8 mouse cellular contexts compared by ENCODE assay signal in genomic region chr10:81349961-81350350, GRCm38 (mm10). TPM values are rescaled to one million over a fixed set of nuclear protein-coding genes. Genes with fewer than 3 reads are reported as not detected.
DNase-seq lines count a peak whose midpoint lies in the region; ATAC-seq and TF ChIP-seq lines count a peak whose summit lies in the region.

No protein-coding gene starts in this region.

- no peak for TF ChIP-seq CTCF in E14TG2a.4 (conservative IDR thresholded peaks at IDR 0.05; ENCODE audit: low read length)

- DNase-seq in heart, postnatal 25 days (ENCODE audit: low spot score): no peak
- DNase-seq in forebrain, embryonic 14.5 days (ENCODE audit: low spot score): no peak
- no peak for DNase-seq in adrenal gland, adult (ENCODE audit: inconsistent age in 2 of 2, low spot score in 1 of 2)
- no peak for DNase-seq in adrenal gland, postnatal 10 days
- DNase-seq in right cerebral cortex, postnatal 25 days: no peak

- H3K9me3 ChIP-seq in heart, embryonic 13.5 days: no peaks in the 10 kb centered on the region
- no peaks in the 10 kb centered on the region for H3K9me3 ChIP-seq in E14TG2a.4 (ENCODE audit: low read length)
- no peaks in the 10 kb centered on the region for H3K9me3 ChIP-seq in forebrain, embryonic 14.5 days (replicated peaks; ENCODE audit: control insufficient read depth, low read length)
- H3K9me3 ChIP-seq in liver, embryonic 15.5 days (replicated peaks): no peaks in the 10 kb centered on the region

- peak overlapping the region; percentile 97 for H3K9ac ChIP-seq in heart, embryonic 13.5 days
- H3K9ac ChIP-seq in forebrain, embryonic 14.5 days (ENCODE audit: low read length): peak overlapping the region; percentile 79
- peak overlapping the region; percentile 96 for H3K9ac ChIP-seq in liver, embryonic 15.5 days

- H3K4me3 ChIP-seq in heart, embryonic 13.5 days: peak overlapping the region; percentile 86
- H3K4me3 ChIP-seq in E14TG2a.4 (replicated peaks; ENCODE audit: low read length): peak overlapping the region; percentile 97
- H3K4me3 ChIP-seq in forebrain, embryonic 14.5 days (ENCODE audit: low read depth, low read length): peak overlapping the region; percentile 72
- peak overlapping the region; percentile 90 for H3K4me3 ChIP-seq in liver, embryonic 15.5 days (replicated peaks)

- peaks cover 11% of the 10 kb centered on the region for H3K27me3 ChIP-seq in heart, embryonic 13.5 days (replicated peaks)
- H3K27me3 ChIP-seq in E14TG2a.4 (ENCODE audit: insufficient read depth, low read length): peaks cover 7% of the 10 kb centered on the region
- peaks cover 3% of the 10 kb centered on the region; the same call in 1 of the 2 replicates for H3K27me3 ChIP-seq in forebrain, embryonic 14.5 days (replicated peaks; ENCODE audit: control insufficient read depth, insufficient read depth, low read length)
- H3K27me3 ChIP-seq in liver, embryonic 15.5 days: peaks cover 16% of the 10 kb centered on the region

- peaks cover 34% of the 10 kb centered on the region for H3K36me3 ChIP-seq in heart, embryonic 13.5 days
- peaks cover 29% of the 10 kb centered on the region for H3K36me3 ChIP-seq in E14TG2a.4 (ENCODE audit: insufficient read depth, low read length)
- peaks cover 10% of the 10 kb centered on the region for H3K36me3 ChIP-seq in forebrain, embryonic 14.5 days (ENCODE audit: control insufficient read depth, insufficient read depth, low read length)
- peaks cover 25% of the 10 kb centered on the region for H3K36me3 ChIP-seq in liver, embryonic 15.5 days (replicated peaks)

- no peak for ATAC-seq in heart, embryonic 13.5 days (ENCODE audit: extremely low read depth, insufficient number of reproducible peaks, low FRiP score, low TSS enrichment)
- peak; percentile 25 for ATAC-seq in forebrain, embryonic 14.5 days
- ATAC-seq in liver, embryonic 15.5 days (ENCODE audit: insufficient read depth): peak; percentile 5

- peak overlapping the region; percentile 92 for H3K4me2 ChIP-seq in heart, embryonic 13.5 days
- H3K4me2 ChIP-seq in forebrain, embryonic 14.5 days (ENCODE audit: low read length): peak overlapping the region; percentile 92
- H3K4me2 ChIP-seq in liver, embryonic 15.5 days: peak overlapping the region; percentile 96

- WGBS in heart, embryonic 13.5 days: 2% methylated on average over 29 of the region's 29 CpGs
- WGBS in forebrain, embryonic 14.5 days: under 1% methylated on average over 28 of the region's 29 CpGs
- WGBS in liver, embryonic 15.5 days (ENCODE audit: insufficient replicate concordance): 1% methylated on average over 29 of the region's 29 CpGs

- intact Hi-C loops in heart, postnatal 25 days (cut with DNase I): no loop called here

- peak overlapping the region; percentile 88 for H3K27ac ChIP-seq in heart, embryonic 13.5 days (replicated peaks)
- no peak overlapping the region for H3K27ac ChIP-seq in forebrain, embryonic 14.5 days (ENCODE audit: low read depth, low read length)
- H3K27ac ChIP-seq in liver, embryonic 15.5 days (replicated peaks): peak overlapping the region; percentile 90

- H3K4me1 ChIP-seq in heart, embryonic 13.5 days: peaks cover 51% of the 10 kb centered on the region
- peaks cover 89% of the 10 kb centered on the region for H3K4me1 ChIP-seq in E14TG2a.4 (replicated peaks; ENCODE audit: low read depth, low read length)
- H3K4me1 ChIP-seq in forebrain, embryonic 14.5 days (ENCODE audit: control insufficient read depth, insufficient read depth, low read length): peaks cover 15% of the 10 kb centered on the region
- peaks cover 77% of the 10 kb centered on the region for H3K4me1 ChIP-seq in liver, embryonic 15.5 days (replicated peaks)

RNA-seq across cellular contexts. Expression of gene Hmg20b, which starts 0.3 kb away (rescaled TPM):
- polyA plus RNA-seq in heart, embryonic 13.5 days (2015; fragmentation: Nextera tagmentation; extraction: Ambion mirVana): 81.9 and 90.9 TPM in 2 replicates
- total RNA-seq in heart, postnatal 25 days (2021): 10 to 100 TPM; 68.7 to 70.2 TPM
- polyA plus RNA-seq in forebrain, embryonic 14.5 days (2014; fragmentation: Nextera tagmentation; extraction: Ambion mirVana): 42.5 and 44.4 TPM in 2 replicates
- polyA plus RNA-seq in liver, embryonic 15.5 days (2015; fragmentation: Nextera tagmentation; extraction: Ambion mirVana): 22.3 and 22.6 TPM in 2 replicates
- total RNA-seq in adrenal gland, postnatal 10 days (2021): 10 to 100 TPM; 81.2 to 97.5 TPM

RNA-seq across cellular contexts. Expression of gene Gipc3, which starts 6.9 kb away (rescaled TPM):
- polyA plus RNA-seq in heart, embryonic 13.5 days (2015; fragmentation: Nextera tagmentation; extraction: Ambion mirVana): 0.06 TPM in 1 of 2 replicates, not detected in the other
- total RNA-seq in heart, postnatal 25 days (2021): 1 to 10 TPM; 4.8 to 5.4 TPM
- not detected in 2 replicates for polyA plus RNA-seq in forebrain, embryonic 14.5 days (2014; fragmentation: Nextera tagmentation; extraction: Ambion mirVana)
- not detected in 2 replicates for polyA plus RNA-seq in liver, embryonic 15.5 days (2015; fragmentation: Nextera tagmentation; extraction: Ambion mirVana)
- 1 to 10 TPM; 3.6 to 4.0 TPM for total RNA-seq in adrenal gland, postnatal 10 days (2021)

RNA-seq across cellular contexts. Expression of gene Mfsd12, which starts 7.3 kb away (rescaled TPM):
- polyA plus RNA-seq in heart, embryonic 13.5 days (2015; fragmentation: Nextera tagmentation; extraction: Ambion mirVana): 10.7 and 11.1 TPM in 2 replicates
- 10 to 100 TPM; 12.5 to 13.7 TPM for total RNA-seq in heart, postnatal 25 days (2021)
- polyA plus RNA-seq in forebrain, embryonic 14.5 days (2014; fragmentation: Nextera tagmentation; extraction: Ambion mirVana): 4.1 and 4.9 TPM in 2 replicates
- polyA plus RNA-seq in liver, embryonic 15.5 days (2015; fragmentation: Nextera tagmentation; extraction: Ambion mirVana): 15.0 and 16.5 TPM in 2 replicates
- total RNA-seq in adrenal gland, postnatal 10 days (2021): 10 to 100 TPM; 17.8 to 22.8 TPM

RNA-seq across cellular contexts. Expression of gene 4930404N11Rik, which starts 15.7 kb away (rescaled TPM):
- 0.98 and 1.1 TPM in 2 replicates for polyA plus RNA-seq in heart, embryonic 13.5 days (2015; fragmentation: Nextera tagmentation; extraction: Ambion mirVana)
- 1 to 10 TPM in 1 of 2 experiments, under 1 TPM in 1; 0.78 to 1.2 TPM for total RNA-seq in heart, postnatal 25 days (2021)
- polyA plus RNA-seq in forebrain, embryonic 14.5 days (2014; fragmentation: Nextera tagmentation; extraction: Ambion mirVana): 0.33 TPM in 1 of 2 replicates, not detected in the other
- 2.3 and 2.9 TPM in 2 replicates for polyA plus RNA-seq in liver, embryonic 15.5 days (2015; fragmentation: Nextera tagmentation; extraction: Ambion mirVana)
- total RNA-seq in adrenal gland, postnatal 10 days (2021): 1 to 10 TPM; 1.1 to 2.3 TPM

RNA-seq across cellular contexts. Expression of gene Tbxa2r, which starts 21.4 kb away (rescaled TPM):
- polyA plus RNA-seq in heart, embryonic 13.5 days (2015; fragmentation: Nextera tagmentation; extraction: Ambion mirVana): 13.6 and 14.7 TPM in 2 replicates
- 1 to 10 TPM; 4.8 to 5.7 TPM for total RNA-seq in heart, postnatal 25 days (2021)
- polyA plus RNA-seq in forebrain, embryonic 14.5 days (2014; fragmentation: Nextera tagmentation; extraction: Ambion mirVana): 2.9 and 4.1 TPM in 2 replicates
- 4.0 and 5.0 TPM in 2 replicates for polyA plus RNA-seq in liver, embryonic 15.5 days (2015; fragmentation: Nextera tagmentation; extraction: Ambion mirVana)
- 10 to 100 TPM; 24.5 to 31.8 TPM for total RNA-seq in adrenal gland, postnatal 10 days (2021)
